Mouse (Mus musculus): ENCODE data around the gene Cfap97d1.

DNA sequence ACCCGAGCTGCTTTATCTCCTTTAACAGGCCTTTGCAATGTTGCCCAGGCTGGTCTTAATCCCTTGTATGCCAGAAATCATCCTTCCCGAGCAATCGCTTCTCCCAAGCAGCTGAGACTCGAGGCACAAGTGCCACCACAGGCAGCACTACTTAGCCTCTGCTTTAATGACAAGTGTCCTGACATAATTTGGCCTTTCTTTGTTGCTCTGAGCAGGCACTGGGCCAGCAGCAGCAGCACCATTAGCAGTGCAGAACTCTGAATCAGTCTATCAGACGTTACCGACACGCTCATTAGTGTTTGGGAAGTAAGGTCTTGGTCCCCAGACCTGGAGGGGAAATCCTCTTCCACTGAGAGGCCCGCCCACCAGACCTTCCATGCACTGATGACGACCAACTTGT is 35.7 kb downstream of the Cfap97d1 start:
- TF ChIP-seq POLR2A (IDR thresholded peaks at IDR 0.05; ENCODE audit: borderline replicate concordance, insufficient read depth, low read length) (no peak), CTCF (IDR thresholded peaks at IDR 0.05; ENCODE audit: borderline replicate concordance, insufficient read depth, low read depth, low read length) (no peak)

Measured in cerebellum, adult 2 months (tissue).